Mouse (Mus musculus) forebrain, embryonic 14.5 days (tissue): Measurements from ENCODE around the gene Baz1a. TPM values are rescaled to one million over a fixed set of nuclear protein-coding genes. Genes with fewer than 3 reads are reported as not detected.
"Not testable (repeated sequence)": the region's sequence is repeated elsewhere in the genome, so short reads cannot be mapped to it uniquely, and the experiment has no call there.

ENCODE experiments used
- ATAC-seq: fragments of 200-750 bp; cut with Nextera tagmentation; 2 replicates; pipeline ENCODE4 v1.8.0; 2017; ENCODE audit warnings: mild to moderate bottlenecking, moderate library complexity
- DNase-seq: peaks from one replicate; pipeline ENCODE4 v3.0.0-alpha.2; 2015; ENCODE audit warnings: low spot score
- H3K27ac ChIP-seq: fragments of 300-500 bp; sonication (generic); 2 replicates; pipeline ENCODE4 v1.5.1; 2014; ENCODE audit warnings: low read depth, mild to moderate bottlenecking, control low read depth, low read length, moderate library complexity
- H3K27me3 ChIP-seq: fragments of 300-500 bp; sonication (generic); replicated peaks from 2 replicates; pipeline ENCODE4 v1.6.1; 2014; ENCODE audit warnings: low read length, control low read depth, mixed read lengths; ENCODE audit not compliant: control insufficient read depth, insufficient read depth
- H3K36me3 ChIP-seq: fragments of 300-500 bp; sonication (generic); 2 replicates; pipeline ENCODE4 v1.6.1; 2014; ENCODE audit warnings: low read length, control low read depth; ENCODE audit not compliant: control insufficient read depth, insufficient read depth
- H3K4me1 ChIP-seq: fragments of 300-500 bp; sonication (generic); 2 replicates; pipeline ENCODE4 v1.6.1; 2014; ENCODE audit warnings: antibody characterized with exemption, low read length, control low read depth; ENCODE audit not compliant: control insufficient read depth, insufficient read depth
- H3K4me2 ChIP-seq: fragments of 300-500 bp; sonication (generic); 2 replicates; pipeline ENCODE4 v1.6.1; 2014; ENCODE audit warnings: mild to moderate bottlenecking, control low read depth, low read length
- H3K4me3 ChIP-seq: fragments of 300-500 bp; sonication (generic); 2 replicates; pipeline ENCODE4 v1.5.1; 2014; ENCODE audit warnings: low read depth, low read length, control low read depth
- H3K9ac ChIP-seq: fragments of 300-500 bp; sonication (generic); 2 replicates; pipeline ENCODE4 v1.6.1; 2014; ENCODE audit warnings: mild to moderate bottlenecking, low read length, control low read depth, moderate library complexity
- H3K9me3 ChIP-seq: fragments of 300-500 bp; sonication (generic); replicated peaks from 2 replicates; pipeline ENCODE4 v1.6.1; 2016; ENCODE audit warnings: low read length, control low read depth, mixed read lengths; ENCODE audit not compliant: control insufficient read depth
- WGBS: fragments of 180-500 bp; shearing (Covaris S2); extraction: QIAGEN DNeasy Blood & Tissue Kit; methylation state at CpG from one replicate; pipeline ENCODE4 v1.1.7; 2014; 5-methylcytosine and 5-hydroxymethylcytosine counted together
- polyA plus RNA-seq: library from polyadenylated mRNA; unstranded; fragments of >200 nt; fragmentation: Nextera tagmentation; extraction: Ambion mirVana; gene quantifications from 2 replicates; pipeline ENCODE4 v1.2.1, GENCODE M21; 2014

The Baz1a gene
- polyA plus RNA-seq, 1 experiment from 2014 or later: 13.6 TPM

- H3K9me3 ChIP-seq: no peaks in the 10 kb centered on the region
- H3K4me3 ChIP-seq: no peak overlapping the region
- ATAC-seq: no peak
- H3K27me3 ChIP-seq: no peaks in the 10 kb centered on the region
- 69% methylated on average over 8 of the region's 8 CpGs for WGBS
- H3K9ac ChIP-seq: no peak overlapping the region
- H3K4me2 ChIP-seq: no peak overlapping the region
- H3K27ac ChIP-seq: no peak overlapping the region
- no peaks in the 10 kb centered on the region for H3K36me3 ChIP-seq
- no peaks in the 10 kb centered on the region for H3K4me1 ChIP-seq
- DNase-seq: no peak
Observed at GRCm38 (mm10) chr12:55016339-55017118, 2.4 kb upstream of the Baz1a start.

GRCm38 (mm10) chr12:55015428-55015827 lies 1.3 kb upstream of the Baz1a start:
- Histone ChIP-seq H3K9ac (no peak overlapping the region), H3K4me3 (no peak overlapping the region), H3K4me2 (no peak overlapping the region), H3K4me1 (no peaks in the 10 kb centered on the region), H3K9me3 (no peaks in the 10 kb centered on the region), H3K36me3 (no peaks in the 10 kb centered on the region), H3K27ac (no peak overlapping the region), H3K27me3 (no peaks in the 10 kb centered on the region)
- no peak for ATAC-seq
- DNase-seq: no peak
- WGBS: 90% methylated on average over 5 of the region's 5 CpGs

- no peak overlapping the region for H3K9ac ChIP-seq
- no peak overlapping the region for H3K4me2 ChIP-seq
- ATAC-seq: no peak
- no peak for DNase-seq
- H3K27ac ChIP-seq: no peak overlapping the region
- no peaks in the 10 kb centered on the region for H3K4me1 ChIP-seq
- WGBS: 64% methylated on average over 1 of the region's 1 CpGs
- no peaks in the 10 kb centered on the region for H3K36me3 ChIP-seq
- no peaks in the 10 kb centered on the region for H3K27me3 ChIP-seq
- no peaks in the 10 kb centered on the region for H3K9me3 ChIP-seq
- H3K4me3 ChIP-seq: no peak overlapping the region
Observed at GRCm38 (mm10) chr12:55013031-55013430, 1.1 kb downstream of the Baz1a start.

GRCm38 (mm10) chr12:55007361-55008008 lies 6.7 kb downstream of the Baz1a start:
- no peaks in the 10 kb centered on the region for H3K4me1 ChIP-seq
- no peak overlapping the region for H3K4me3 ChIP-seq
- no peak overlapping the region for H3K4me2 ChIP-seq
- no peak for DNase-seq
- H3K9me3 ChIP-seq: no peaks in the 10 kb centered on the region
- H3K36me3 ChIP-seq: no peaks in the 10 kb centered on the region
- no peak overlapping the region for H3K9ac ChIP-seq
- 80% methylated on average over 14 of the region's 14 CpGs for WGBS
- no peak overlapping the region for H3K27ac ChIP-seq
- ATAC-seq: no peak
- no peaks in the 10 kb centered on the region for H3K27me3 ChIP-seq

- Histone ChIP-seq H3K27ac (no peak overlapping the region), H3K36me3 (no peaks in the 10 kb centered on the region), H3K9me3 (no peaks in the 10 kb centered on the region), H3K4me1 (no peaks in the 10 kb centered on the region), H3K4me2 (no peak overlapping the region), H3K9ac (no peak overlapping the region), H3K27me3 (no peaks in the 10 kb centered on the region), H3K4me3 (no peak overlapping the region)
- ATAC-seq (no peak), DNase-seq (no peak)
- 90% methylated on average over 7 of the region's 7 CpGs for WGBS
Observed at GRCm38 (mm10) chr12:55006071-55006470, 8.1 kb downstream of the Baz1a start.

- 99% methylated on average over 3 of the region's 3 CpGs for WGBS
- Histone ChIP-seq H3K36me3 (no peaks in the 10 kb centered on the region), H3K4me3 (no peak overlapping the region), H3K27me3 (no peaks in the 10 kb centered on the region), H3K4me2 (no peak overlapping the region), H3K9me3 (no peaks in the 10 kb centered on the region), H3K9ac (no peak overlapping the region), H3K4me1 (no peaks in the 10 kb centered on the region), H3K27ac (no peak overlapping the region)
- DNase-seq: no peak
- ATAC-seq: no peak
Observed at GRCm38 (mm10) chr12:55004396-55004795, 9.8 kb downstream of the Baz1a start.

- no peak overlapping the region for H3K4me2 ChIP-seq
- WGBS: 94% methylated on average over 5 of the region's 5 CpGs
- no peaks in the 10 kb centered on the region for H3K4me1 ChIP-seq
- no peaks in the 10 kb centered on the region for H3K27me3 ChIP-seq
- DNase-seq: no peak
- no peak overlapping the region for H3K4me3 ChIP-seq
- no peaks in the 10 kb centered on the region for H3K36me3 ChIP-seq
- no peak for ATAC-seq
- H3K27ac ChIP-seq: no peak overlapping the region
- H3K9ac ChIP-seq: no peak overlapping the region
- no peaks in the 10 kb centered on the region for H3K9me3 ChIP-seq
Observed at GRCm38 (mm10) chr12:55003843-55004242, 10.3 kb downstream of the Baz1a start.

- H3K9me3 ChIP-seq, ATAC-seq, H3K4me3 ChIP-seq, H3K4me1 ChIP-seq, H3K9ac ChIP-seq, H3K27ac ChIP-seq, H3K4me2 ChIP-seq, DNase-seq, H3K27me3 ChIP-seq, H3K36me3 ChIP-seq: not testable (repeated sequence)
- WGBS: 94% methylated on average over 7 of the region's 7 CpGs
Observed at GRCm38 (mm10) chr12:55002532-55002931, 11.6 kb downstream of the Baz1a start.

GRCm38 (mm10) chr12:54999016-54999690 lies 15.0 kb downstream of the Baz1a start:
- H3K9ac ChIP-seq: no peak overlapping the region
- H3K27me3 ChIP-seq: no peaks in the 10 kb centered on the region
- H3K36me3 ChIP-seq: no peaks in the 10 kb centered on the region
- no peaks in the 10 kb centered on the region for H3K9me3 ChIP-seq
- H3K4me3 ChIP-seq: no peak overlapping the region
- no peak overlapping the region for H3K27ac ChIP-seq
- DNase-seq: no peak
- 88% methylated on average over 14 of the region's 14 CpGs for WGBS
- H3K4me1 ChIP-seq: no peaks in the 10 kb centered on the region
- no peak for ATAC-seq
- H3K4me2 ChIP-seq: no peak overlapping the region
